Mouse (Mus musculus) limb, embryonic 14.5 days (tissue): ENCODE data around the gene Fars2. TPM values are rescaled to one million over a fixed set of nuclear protein-coding genes. Genes with fewer than 3 reads are reported as not detected.
A peak's percentile ranks its signal among the peaks of the same experiment; 100 is the strongest.

Source experiments
- ATAC-seq: fragments of 200-750 bp; cut with Nextera tagmentation; 2 replicates; pipeline ENCODE4 v1.8.0; 2017; ENCODE audit warnings: low read depth, moderate number of reproducible peaks, moderate TSS enrichment; ENCODE audit not compliant: low FRiP score
- DNase-seq: peaks from one replicate; pipeline ENCODE4 v3.0.0-alpha.2; 2015; ENCODE audit warnings: low spot score
- H3K27ac ChIP-seq: fragments of 300-500 bp; sonication (generic); replicated peaks from 2 replicates; pipeline ENCODE4 v1.5.1; 2014; ENCODE audit warnings: low read depth, mild to moderate bottlenecking, low read length, moderate library complexity, mixed read lengths
- H3K27me3 ChIP-seq: fragments of 300-500 bp; sonication (generic); 2 replicates; pipeline ENCODE4 v1.6.1; 2014; ENCODE audit warnings: low read length, mixed read lengths; ENCODE audit not compliant: control insufficient read depth, insufficient read depth
- H3K36me3 ChIP-seq: fragments of 300-500 bp; sonication (generic); 2 replicates; pipeline ENCODE4 v1.6.1; 2014; ENCODE audit warnings: mild to moderate bottlenecking, low read length, moderate library complexity, mixed read lengths; ENCODE audit not compliant: control insufficient read depth, insufficient read depth
- H3K4me1 ChIP-seq: fragments of 300-500 bp; sonication (generic); 2 replicates; pipeline ENCODE4 v1.6.1; 2014; ENCODE audit warnings: antibody characterized with exemption, low read length, mixed read lengths; ENCODE audit not compliant: control insufficient read depth, insufficient read depth
- H3K4me2 ChIP-seq: fragments of 300-500 bp; sonication (generic); replicated peaks from 2 replicates; pipeline ENCODE4 v1.6.1; 2014; ENCODE audit warnings: low read depth, mild to moderate bottlenecking, low read length, moderate library complexity; ENCODE audit not compliant: severe bottlenecking
- H3K4me3 ChIP-seq: fragments of 300-500 bp; sonication (generic); replicated peaks from 2 replicates; pipeline ENCODE4 v1.5.1; 2014; ENCODE audit warnings: low read length
- H3K9ac ChIP-seq: fragments of 300-500 bp; sonication (generic); 2 replicates; pipeline ENCODE4 v1.6.1; 2014; ENCODE audit warnings: mild to moderate bottlenecking, low read depth, low read length, moderate library complexity; ENCODE audit not compliant: severe bottlenecking
- H3K9me3 ChIP-seq: fragments of 300-500 bp; sonication (generic); 2 replicates; pipeline ENCODE4 v1.6.1; 2016; ENCODE audit warnings: low read length; ENCODE audit not compliant: control insufficient read depth
- POLR2A ChIP-seq: fragments of 200-500 bp; IDR thresholded peaks from 2 replicates; pipeline ENCODE4 v1.8.0; 2012; ENCODE audit warnings: inconsistent platforms, mild to moderate bottlenecking, moderate library complexity, borderline replicate concordance; ENCODE audit not compliant: insufficient read depth, insufficient read length; ENCODE audit errors: extremely low read depth
- WGBS: fragments of 180-500 bp; shearing (Covaris S2); extraction: QIAGEN DNeasy Blood & Tissue Kit; methylation state at CpG from one replicate; pipeline ENCODE4 v1.1.7; 2014; 5-methylcytosine and 5-hydroxymethylcytosine counted together
- polyA plus RNA-seq, 2 experiments: library from polyadenylated mRNA; depleted of rRNA in 1 of 2; stranded (reverse) in 1 of 2; unstranded in 1 of 2; fragments of >200 nt; fragmentation: Nextera tagmentation in 1 of 2; extraction: Ambion mirVana in 1 of 2; gene quantifications; 2 replicates each; pipeline versions ENCODE4 v1.2.1 to v1.2.3; 2012 to 2014

Fars2 gene
- polyA plus RNA-seq, 2 experiments, result 27.6 to 35.2 TPM

DNA sequence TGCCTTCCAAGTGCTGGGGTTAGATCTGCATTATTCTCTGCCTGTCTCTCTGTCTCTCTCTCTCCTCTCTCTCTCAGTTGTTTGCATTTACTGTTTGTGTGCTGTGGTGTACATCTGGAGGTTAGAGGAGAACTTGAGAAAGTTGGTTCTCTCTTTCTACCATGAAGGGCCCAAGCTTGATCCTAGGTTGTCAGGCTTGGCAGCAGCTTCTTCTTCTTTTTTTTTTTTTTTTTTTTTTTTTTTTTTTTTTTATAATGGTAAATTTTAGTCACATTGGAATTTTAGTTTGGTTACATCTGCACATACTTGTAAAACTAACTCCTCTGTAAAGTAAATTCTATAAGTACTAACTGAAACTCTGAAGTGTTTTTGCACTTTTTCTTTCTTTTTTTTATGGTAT, 3.4 kb downstream of the Fars2 start:
- H3K4me2 ChIP-seq, result no peak overlapping the region
- H3K27me3 ChIP-seq, result no peaks in the 10 kb centered on the region
- no peaks in the 10 kb centered on the region for H3K36me3 ChIP-seq
- H3K4me1 ChIP-seq, result peaks cover 8% of the 10 kb centered on the region; the same call in 1 of the 2 replicates
- DNase-seq (no peak), ATAC-seq (no peak)
- no peaks in the 10 kb centered on the region for H3K9me3 ChIP-seq
- TF ChIP-seq POLR2A, result no peak
- no peak overlapping the region for H3K27ac ChIP-seq
- no peak overlapping the region for H3K9ac ChIP-seq
- H3K4me3 ChIP-seq, result no peak overlapping the region

DNA sequence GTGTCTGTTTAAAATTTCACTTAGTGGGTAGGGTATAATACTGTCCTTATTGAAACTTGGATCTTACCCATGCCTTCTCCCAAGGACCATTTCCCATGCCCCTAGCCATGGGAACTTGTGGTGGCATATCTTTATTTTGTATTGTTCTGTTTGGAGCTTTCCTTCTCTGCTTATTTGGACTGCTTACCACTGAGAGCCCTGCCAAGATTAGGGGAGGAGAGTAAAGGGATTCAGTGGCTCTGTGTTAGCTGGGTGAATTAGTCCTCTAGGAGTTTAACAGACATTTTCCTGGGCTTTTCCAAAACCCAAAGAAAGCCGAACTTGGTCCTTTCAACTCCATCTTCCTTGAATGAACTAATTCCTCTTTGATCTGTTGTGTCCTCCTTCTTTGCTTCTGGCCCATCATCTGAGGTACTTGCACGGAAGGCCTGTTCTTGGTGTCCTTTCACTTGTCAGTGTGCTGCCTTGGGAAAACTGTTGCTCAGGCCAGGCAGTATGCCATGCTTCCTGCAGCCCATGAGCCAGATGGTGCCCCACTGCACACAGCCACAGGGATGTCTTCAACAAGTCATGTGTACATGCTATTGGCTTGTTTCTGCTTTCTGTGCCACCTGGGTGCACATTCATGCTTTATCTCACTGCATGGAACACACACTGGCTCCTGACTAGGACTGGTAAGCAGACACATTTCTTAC, 12.3 kb downstream of the Fars2 start:
- Histone ChIP-seq H3K27me3 (no peaks in the 10 kb centered on the region), H3K9ac (no peak overlapping the region), H3K36me3 (no peaks in the 10 kb centered on the region), H3K4me2 (no peak overlapping the region), H3K4me3 (no peak overlapping the region), H3K4me1 (no peaks in the 10 kb centered on the region), H3K9me3 (no peaks in the 10 kb centered on the region), H3K27ac (no peak overlapping the region)
- no peak for DNase-seq
- ATAC-seq, result no peak
- WGBS, result 89% methylated on average over 2 of the region's 2 CpGs
- no peak for TF ChIP-seq POLR2A

DNA sequence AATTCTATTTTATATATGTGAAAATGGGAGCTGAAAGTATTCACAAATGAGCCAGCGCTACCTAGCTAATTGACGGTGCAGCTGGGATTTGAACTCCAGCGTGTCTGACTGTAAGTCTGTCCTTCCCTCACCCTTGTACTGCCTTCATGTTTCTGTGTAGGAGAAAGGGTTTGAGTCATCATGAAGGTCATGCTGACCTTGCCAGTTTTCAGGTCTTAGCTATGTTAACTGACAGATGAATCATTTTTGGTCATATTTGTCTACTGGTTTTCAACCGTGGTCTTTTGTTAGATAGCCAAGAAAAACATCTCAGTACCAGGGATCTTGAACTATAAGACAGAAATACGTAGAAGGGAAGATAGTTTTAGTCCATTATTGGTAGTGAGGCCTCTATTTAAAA, 14.2 kb downstream of the Fars2 start:
- DNase-seq, result no peak
- WGBS, result 90% methylated on average over 5 of the region's 5 CpGs

DNA sequence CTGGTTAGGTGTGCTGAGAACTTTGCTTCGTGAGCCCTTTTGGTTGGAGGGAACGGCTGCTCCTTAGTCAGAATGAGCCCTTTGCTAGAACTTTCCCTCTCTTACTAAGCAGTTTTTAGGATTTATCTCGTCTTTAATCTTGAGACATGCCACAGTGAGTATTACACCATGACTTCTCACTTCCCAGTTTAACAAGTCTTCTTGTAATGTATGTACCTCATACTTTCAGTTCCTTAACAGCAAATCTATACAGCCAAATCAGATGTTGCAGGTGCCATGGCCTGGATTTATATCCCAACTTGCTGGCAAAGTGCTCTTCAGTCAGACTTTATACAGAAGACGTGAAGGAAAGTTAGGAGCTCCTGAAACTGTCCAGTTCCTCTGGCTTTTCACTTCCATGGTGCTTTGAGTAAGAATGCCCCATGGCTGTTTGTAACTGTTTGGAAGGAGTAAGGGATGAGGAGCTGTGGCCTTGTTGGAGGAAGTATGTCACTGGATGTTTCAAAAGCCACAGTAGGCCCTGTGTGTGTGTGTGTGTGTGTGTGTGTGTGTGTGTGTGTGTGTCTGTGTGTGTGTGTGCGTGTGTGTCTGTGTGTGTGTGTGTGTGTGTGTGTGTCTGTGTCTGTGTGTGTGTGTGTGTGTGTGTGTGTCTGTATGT, 14.9 kb downstream of the Fars2 start:
- Histone ChIP-seq H3K4me1 (no peaks in the 10 kb centered on the region), H3K9me3 (no peaks in the 10 kb centered on the region), H3K4me3 (no peak overlapping the region), H3K4me2 (no peak overlapping the region), H3K27me3 (no peaks in the 10 kb centered on the region), H3K36me3 (no peaks in the 10 kb centered on the region), H3K27ac (no peak overlapping the region), H3K9ac (no peak overlapping the region)
- DNase-seq, result no peak
- 89% methylated on average over 4 of the region's 5 CpGs for WGBS
- no peak for ATAC-seq
- TF ChIP-seq POLR2A, result no peak

More for the DNA sequence above, 14.2 kb downstream of the Fars2 start:
- no peaks in the 10 kb centered on the region for H3K4me1 ChIP-seq
- H3K9me3 ChIP-seq, result no peaks in the 10 kb centered on the region
- no peaks in the 10 kb centered on the region for H3K27me3 ChIP-seq
- H3K36me3 ChIP-seq, result no peaks in the 10 kb centered on the region
- no peak overlapping the region for H3K4me3 ChIP-seq
- H3K27ac ChIP-seq, result no peak overlapping the region
- no peak for TF ChIP-seq POLR2A
- H3K9ac ChIP-seq, result no peak overlapping the region
- no peak overlapping the region for H3K4me2 ChIP-seq
- no peak for ATAC-seq

DNA sequence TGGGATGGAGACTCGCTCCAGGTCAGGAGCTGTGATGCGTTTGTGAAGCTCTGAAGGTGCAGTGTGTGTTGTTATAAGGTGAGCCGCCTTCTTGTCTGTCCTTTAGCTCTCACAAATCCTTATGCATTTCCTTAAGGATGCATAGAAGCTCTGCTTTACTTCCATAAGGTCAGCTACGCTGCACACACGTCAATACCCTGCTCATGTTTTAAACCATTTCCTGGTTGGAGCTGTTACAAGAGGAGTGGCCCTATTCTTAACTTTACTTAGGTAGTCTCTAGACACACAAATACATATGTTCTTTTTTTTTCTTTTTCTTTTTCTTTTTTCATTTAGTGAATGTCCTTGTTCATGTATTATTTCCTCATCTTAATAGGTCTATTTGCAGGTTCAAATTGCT, 22.5 kb downstream of the Fars2 start:
- no peaks in the 10 kb centered on the region for H3K36me3 ChIP-seq
- H3K9me3 ChIP-seq, result no peaks in the 10 kb centered on the region
- no peak overlapping the region for H3K4me3 ChIP-seq
- ATAC-seq, result no peak
- H3K9ac ChIP-seq, result no peak overlapping the region
- DNase-seq, result no peak
- 64% methylated on average over 5 of the region's 5 CpGs for WGBS
- no peak overlapping the region for H3K4me2 ChIP-seq
- no peak for TF ChIP-seq POLR2A
- 0 out of 2 replicates have a peak overlapping the region, but pooled peaks have one; percentile 8 for H3K27ac ChIP-seq
- H3K4me1 ChIP-seq, result no peaks in the 10 kb centered on the region; the same call in 1 of the 2 replicates
- no peaks in the 10 kb centered on the region for H3K27me3 ChIP-seq
